18 mouse cellular contexts compared by ENCODE assay signal in genomic region chr8:116500057-116500809, GRCm38 (mm10). TPM values are rescaled to one million over a fixed set of nuclear protein-coding genes. Genes with fewer than 3 reads are reported as not detected.
"Had no signal": no experiment of that assay in that cellular context is flagged by ENCODE, and none has a peak within 500 bp of the region (broad histone marks: within the 10 kb centered on the region; RNA-seq: fewer than 3 reads in every experiment).

No protein-coding gene starts in this region.

- ATAC-seq: liver, embryonic 12.5 days; midbrain, embryonic 15.5 days had no signal

- H3K4me1 ChIP-seq: liver, embryonic 12.5 days; lung, embryonic 15.5 days had no signal

- H3K27me3 ChIP-seq: liver, embryonic 12.5 days; lung, embryonic 15.5 days; megakaryocyte, embryonic 14.5 days; midbrain, embryonic 15.5 days; neural tube, embryonic 13.5 days had no signal

- H3K27ac ChIP-seq: kidney, embryonic 15.5 days; limb, embryonic 10.5 days; liver, embryonic 12.5 days; lung, embryonic 15.5 days; macrophage; midbrain, embryonic 15.5 days; neural tube, embryonic 13.5 days had no signal

- DNase-seq: kidney, postnatal 14 days; lung, postnatal 14 days; retina, postnatal 1 day; right cerebral cortex, postnatal 4 days; spleen, adult 18-20 months; thymus, adult 18-20 months; thymus, postnatal 14 days had no signal

- H3K4me2 ChIP-seq: kidney, embryonic 15.5 days; liver, embryonic 12.5 days; lung, embryonic 15.5 days; midbrain, embryonic 11.5 days; midbrain, embryonic 15.5 days; neural tube, embryonic 13.5 days had no signal

- H3K9me3 ChIP-seq: kidney, embryonic 15.5 days; limb, embryonic 10.5 days; liver, embryonic 12.5 days; lung, embryonic 15.5 days; midbrain, embryonic 15.5 days had no signal

- H3K4me3 ChIP-seq: kidney, embryonic 15.5 days; limb, embryonic 10.5 days; liver, embryonic 12.5 days; lung, embryonic 15.5 days; megakaryocyte, embryonic 14.5 days; midbrain, embryonic 15.5 days; neural tube, embryonic 13.5 days had no signal

- H3K9ac ChIP-seq: kidney, embryonic 15.5 days; liver, embryonic 12.5 days; lung, embryonic 15.5 days; midbrain, embryonic 15.5 days; neural tube, embryonic 13.5 days had no signal

- H3K36me3 ChIP-seq: kidney, embryonic 15.5 days; limb, embryonic 10.5 days; liver, embryonic 12.5 days; lung, embryonic 15.5 days; midbrain, embryonic 15.5 days; neural tube, embryonic 13.5 days had no signal

RNA-seq across cellular contexts. Expression of gene Dynlrb2, which starts 4.5 kb away (rescaled TPM):
- polyA plus RNA-seq: limb, embryonic 10.5 days; liver, embryonic 12.5 days; liver, embryonic 16.5 days; macrophage; stomach, embryonic 14.5 days had no signal
